Mouse (Mus musculus) bone marrow macrophage, adult 2 months (primary cell): ENCODE data around the gene Rcan1.

ENCODE experiments used
- CTCF ChIP-seq: IDR thresholded peaks from 2 replicates; pipeline ENCODE4 v1.5.1; 2012; ENCODE audit warnings: low read depth, mild to moderate bottlenecking, low read length, moderate library complexity
- POLR2A ChIP-seq: IDR thresholded peaks from 2 replicates; pipeline ENCODE4 v1.6.1; 2012; ENCODE audit warnings: mild to moderate bottlenecking, low read depth, low read length, borderline replicate concordance

- TF ChIP-seq POLR2A = no peak
- no peak for TF ChIP-seq CTCF
Observed at GRCm38 (mm10) chr16:92357023-92357422, 113.6 kb downstream of the Rcan1 start.
